Mouse (Mus musculus) stomach, postnatal 0 days (tissue): ENCODE measurements around the gene Gadd45gip1.

Source experiments
- CTCF ChIP-seq: IDR thresholded peaks from 2 replicates; pipeline ENCODE4 v1.5.1; 2016; ENCODE audit warnings: antibody characterized with exemption, low read depth, mild to moderate bottlenecking, moderate library complexity
- EP300 ChIP-seq: optimal IDR thresholded peaks from 2 replicates; pipeline ENCODE3; 2016; ENCODE audit warnings: antibody characterized with exemption

DNA sequence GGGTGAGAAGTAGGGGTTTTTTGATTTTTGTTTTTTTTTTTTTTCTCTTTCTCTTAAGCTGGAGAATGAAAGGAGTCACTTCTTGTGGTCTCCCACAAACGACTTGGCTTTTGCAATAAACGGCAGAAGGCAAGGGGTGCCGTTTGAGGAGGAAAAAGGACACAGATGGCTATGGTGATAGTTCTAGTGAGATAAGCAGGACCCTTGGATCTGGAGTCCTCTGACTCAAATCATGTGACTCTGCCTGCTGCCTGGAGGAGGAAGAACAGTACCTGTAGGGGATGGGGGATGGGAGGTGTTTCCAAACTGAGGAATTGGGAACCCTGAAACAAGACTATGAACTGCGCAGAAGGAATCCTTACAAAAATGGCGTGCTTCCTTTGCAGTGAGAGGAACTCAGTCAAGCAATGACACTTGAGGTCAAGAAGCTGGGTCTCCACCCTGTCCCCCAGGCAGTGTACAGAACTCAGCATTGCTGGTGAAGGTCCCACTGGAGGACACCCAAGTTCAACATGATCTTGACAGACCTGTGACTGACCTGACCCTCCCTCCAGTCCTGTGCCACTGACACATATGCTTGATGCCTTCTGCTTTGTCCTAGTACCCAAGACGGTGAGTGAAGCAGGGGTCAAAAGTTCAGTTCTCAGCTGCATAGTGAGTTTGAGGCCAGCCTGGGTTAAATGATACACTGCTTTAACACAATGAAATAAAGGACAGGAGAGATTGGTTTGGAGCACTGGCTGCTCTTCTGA is 16.5 kb downstream of the Gadd45gip1 start:
- TF ChIP-seq CTCF (no peak), EP300 (no peak)
